Mouse (Mus musculus) kidney, postnatal 0 days (tissue): ENCODE measurements at regions not wholly inside any gene's neighbourhood (a gene's known extent, or its start where the extent isn't known, plus 50 kb on each side); places are given as distances from the start of the nearest gene placed in this dataset.

Experiments
- ATAC-seq: fragments of 200-750 bp; cut with Nextera tagmentation; replicated peaks from 2 replicates; pipeline ENCODE4 v1.8.0; 2017; ENCODE audit warnings: low read depth, moderate number of reproducible peaks, moderate TSS enrichment, moderate library complexity; ENCODE audit not compliant: low FRiP score
- DNase-seq: peaks from one replicate; pipeline ENCODE4 v3.0.0-alpha.2; 2016; ENCODE audit warnings: low spot score
- H3K27ac ChIP-seq: fragments of 300-500 bp; sonication (generic); 2 replicates; pipeline ENCODE4 v1.5.1; 2014; ENCODE audit warnings: mild to moderate bottlenecking
- H3K27me3 ChIP-seq: fragments of 300-500 bp; sonication (generic); 2 replicates; pipeline ENCODE4 v1.6.1; 2014; ENCODE audit warnings: low read length, mixed read lengths; ENCODE audit not compliant: insufficient read depth
- H3K36me3 ChIP-seq: fragments of 300-500 bp; sonication (generic); 2 replicates; pipeline ENCODE4 v1.6.1; 2014; ENCODE audit warnings: low read length, mixed read lengths; ENCODE audit not compliant: insufficient read depth
- H3K4me1 ChIP-seq: fragments of 300-500 bp; sonication (generic); replicated peaks from 2 replicates; pipeline ENCODE4 v1.6.1; 2014; ENCODE audit warnings: antibody characterized with exemption, low read length, mixed read lengths; ENCODE audit not compliant: insufficient read depth
- H3K4me2 ChIP-seq: fragments of 300-500 bp; sonication (generic); 2 replicates; pipeline ENCODE4 v1.6.1; 2014; ENCODE audit warnings: mild to moderate bottlenecking, low read length, moderate library complexity, mixed read lengths
- H3K4me3 ChIP-seq: fragments of 300-500 bp; sonication (generic); replicated peaks from 2 replicates; pipeline ENCODE4 v1.5.1; 2014; ENCODE audit warnings: low read depth, low read length
- H3K9ac ChIP-seq: fragments of 300-500 bp; sonication (generic); 2 replicates; pipeline ENCODE4 v1.6.1; 2014; ENCODE audit warnings: low read depth, low read length
- H3K9me3 ChIP-seq: fragments of 300-500 bp; sonication (generic); replicated peaks from 2 replicates; pipeline ENCODE4 v1.6.1; 2016; ENCODE audit warnings: low read length, inconsistent platforms, mixed read lengths
- CTCF ChIP-seq: IDR thresholded peaks from 2 replicates; pipeline ENCODE4 v1.5.1; 2016; ENCODE audit warnings: antibody characterized with exemption, low read depth, mild to moderate bottlenecking, moderate library complexity
- WGBS: fragments of 180-500 bp; shearing (Covaris S2); extraction: QIAGEN DNeasy Blood & Tissue Kit; methylation state at CpG from one replicate; pipeline ENCODE4 v1.1.7; 2014; 5-methylcytosine and 5-hydroxymethylcytosine counted together

DNA sequence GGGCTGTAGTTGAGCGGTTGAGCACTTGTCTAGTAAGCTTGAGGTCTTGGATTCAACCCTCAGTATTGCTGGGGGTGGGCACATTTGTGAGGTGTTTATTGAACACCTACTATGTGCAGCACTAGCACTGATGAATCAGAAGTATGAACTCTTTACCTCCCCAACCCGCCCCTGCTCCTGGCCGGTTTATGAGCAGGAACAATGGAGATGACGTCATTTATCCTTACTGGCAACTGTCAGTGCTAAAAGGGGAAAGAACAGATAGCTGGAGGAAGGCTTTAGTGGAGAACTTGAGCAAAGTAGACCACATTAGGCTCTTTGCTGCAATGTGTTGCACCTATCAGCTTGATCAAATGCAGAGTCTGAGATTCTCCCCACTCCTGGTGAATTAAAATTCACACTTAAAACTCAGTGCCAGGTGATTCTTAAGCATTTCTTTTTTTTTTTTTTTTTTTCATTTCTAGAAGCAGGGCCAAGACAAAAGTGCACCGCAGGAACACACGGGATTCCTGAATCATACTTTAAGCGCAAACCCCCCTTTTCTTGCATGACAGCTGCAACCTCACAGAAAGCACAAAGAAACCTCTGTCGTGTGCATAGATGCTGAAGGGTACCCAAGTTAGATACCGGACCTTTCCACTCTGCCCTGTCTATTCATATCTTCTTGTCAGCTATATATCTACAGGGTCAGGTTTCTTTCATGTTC is 56.6 kb upstream of the Boc start:
- no peak for TF ChIP-seq CTCF
- no peak for DNase-seq
- H3K9ac ChIP-seq: no peak overlapping the region
- no peak overlapping the region for H3K4me2 ChIP-seq
- H3K4me1 ChIP-seq: peaks cover 12% of the 10 kb centered on the region; the same call in 1 of the 2 replicates
- no peaks in the 10 kb centered on the region for H3K36me3 ChIP-seq
- H3K27ac ChIP-seq: no peak overlapping the region
- WGBS: 40% methylated on average over 9 of the region's 9 CpGs
- no peaks in the 10 kb centered on the region for H3K27me3 ChIP-seq
- no peak overlapping the region for H3K4me3 ChIP-seq
- ATAC-seq: no peak
- no peaks in the 10 kb centered on the region for H3K9me3 ChIP-seq

DNA sequence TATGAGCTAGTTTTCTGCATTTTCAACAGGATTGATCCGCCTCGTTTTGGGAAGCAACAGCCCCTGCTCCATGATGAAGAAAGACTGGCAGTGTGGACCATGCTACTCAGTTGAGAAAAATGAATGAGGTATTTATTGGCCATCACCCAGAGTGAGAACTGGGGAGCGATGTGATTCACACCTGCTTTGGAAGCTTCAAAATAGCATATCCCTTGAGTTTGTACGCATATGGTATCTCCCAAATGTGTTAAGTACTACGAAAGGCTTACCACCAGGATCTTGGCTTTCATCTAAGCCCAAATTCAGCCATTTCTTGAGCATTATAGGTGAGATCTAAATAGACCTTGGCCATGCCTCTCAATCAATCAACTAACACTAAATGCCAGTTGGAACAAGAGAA is 55.5 kb upstream of the Boc start:
- WGBS: 91% methylated on average over 5 of the region's 5 CpGs
- Histone ChIP-seq H3K36me3 (no peaks in the 10 kb centered on the region), H3K4me1 (peaks cover 12% of the 10 kb centered on the region; the same call in 1 of the 2 replicates), H3K27ac (no peak overlapping the region), H3K9ac (no peak overlapping the region), H3K9me3 (no peaks in the 10 kb centered on the region), H3K4me2 (no peak overlapping the region), H3K27me3 (no peaks in the 10 kb centered on the region), H3K4me3 (no peak overlapping the region)
- DNase-seq: no peak
- TF ChIP-seq CTCF: no peak
- no peak for ATAC-seq

DNA sequence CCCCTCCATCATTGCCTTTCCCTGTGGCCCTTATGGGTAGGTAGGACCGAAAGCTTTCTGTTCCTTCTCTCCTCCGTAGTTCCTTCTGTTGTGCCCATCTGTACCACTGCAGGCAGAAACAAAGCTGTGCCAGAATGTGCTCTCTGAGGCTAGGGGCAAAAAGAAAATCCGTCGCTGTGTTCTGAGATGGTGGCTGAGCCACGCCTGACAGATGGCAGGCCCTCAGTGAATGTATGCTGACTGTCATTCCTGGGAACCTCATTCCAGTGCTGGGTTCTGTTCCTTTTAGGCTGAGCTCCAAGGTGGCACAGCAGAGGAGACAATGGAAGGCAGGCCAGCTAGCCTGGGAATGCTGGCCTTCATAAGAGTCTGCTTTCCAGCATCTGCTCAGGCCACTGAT is 54.0 kb upstream of the Boc start:
- no peaks in the 10 kb centered on the region for H3K36me3 ChIP-seq
- H3K4me1 ChIP-seq: peaks cover 12% of the 10 kb centered on the region; the same call in 1 of the 2 replicates
- H3K4me3 ChIP-seq: no peak overlapping the region
- no peak overlapping the region for H3K4me2 ChIP-seq
- no peak for TF ChIP-seq CTCF
- 86% methylated on average over 5 of the region's 5 CpGs for WGBS
- H3K27ac ChIP-seq: no peak overlapping the region
- H3K9me3 ChIP-seq: no peaks in the 10 kb centered on the region
- DNase-seq (no peak), ATAC-seq (no peak)
- no peak overlapping the region for H3K9ac ChIP-seq
- H3K27me3 ChIP-seq: no peaks in the 10 kb centered on the region

DNA sequence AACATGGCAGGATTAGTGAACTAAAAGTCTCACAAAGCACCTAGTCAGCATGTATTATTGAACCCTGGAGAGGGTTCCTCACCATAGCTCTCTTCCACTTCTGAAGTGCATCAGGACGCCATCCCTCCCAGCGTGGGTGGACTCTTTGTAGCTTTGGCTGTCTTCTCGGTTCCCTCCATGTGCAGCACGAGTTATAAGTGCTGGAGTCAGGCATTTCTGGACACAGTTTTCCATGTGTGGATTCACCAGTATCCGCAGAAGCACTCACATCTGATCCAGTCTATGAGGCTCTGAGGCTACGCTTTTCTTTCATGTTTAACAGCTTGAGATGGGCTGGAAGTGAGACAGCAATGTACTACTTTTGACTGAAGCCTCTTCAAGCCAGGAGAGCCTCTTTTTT is 52.8 kb upstream of the Boc start:
- no peaks in the 10 kb centered on the region for H3K27me3 ChIP-seq
- no peak overlapping the region for H3K9ac ChIP-seq
- H3K9me3 ChIP-seq: no peaks in the 10 kb centered on the region
- no peak for TF ChIP-seq CTCF
- ATAC-seq (no peak), DNase-seq (no peak)
- peaks cover 8% of the 10 kb centered on the region; the same call in 1 of the 2 replicates for H3K4me1 ChIP-seq
- H3K4me3 ChIP-seq: no peak overlapping the region
- WGBS: 78% methylated on average over 6 of the region's 6 CpGs
- no peaks in the 10 kb centered on the region for H3K36me3 ChIP-seq
- H3K27ac ChIP-seq: no peak overlapping the region
- no peak overlapping the region for H3K4me2 ChIP-seq

GRCm38 (mm10) chr16:44608586-44608985 is 49.9 kb upstream of the Boc start:
- H3K4me3 ChIP-seq: no peak overlapping the region

More at GRCm38 (mm10) chr16:44608586-44608985, 49.9 kb upstream of the Boc start:
- TF ChIP-seq CTCF: no peak
- Histone ChIP-seq H3K27ac (no peak overlapping the region), H3K27me3 (no peaks in the 10 kb centered on the region), H3K4me1 (no peaks in the 10 kb centered on the region), H3K4me2 (no peak overlapping the region), H3K9me3 (no peaks in the 10 kb centered on the region), H3K36me3 (no peaks in the 10 kb centered on the region), H3K9ac (no peak overlapping the region)
- no peak for DNase-seq
- WGBS: 89% methylated on average over 1 of the region's 1 CpGs
- no peak for ATAC-seq
